Mouse (Mus musculus): ENCODE data around the gene Map1b. TPM values are rescaled to one million over a fixed set of nuclear protein-coding genes. Genes with fewer than 3 reads are reported as not detected.

The Map1b gene
- 1 to 10 TPM in 2 of 26 experiments, under 1 TPM in 23, not detected in 1; 0.08 to 2.2 (median 0.42) TPM for total RNA-seq (2018; cell fraction: chromatin; rRNA removed)
- under 1 TPM; 0.03 to 0.15 (median 0.06) TPM for total RNA-seq (2018; cell fraction: cytosol; rRNA removed)
- total RNA-seq (2018; cell fraction: nucleus; rRNA removed), result under 1 TPM in 25 of 26 experiments, not detected in 1; 0.11 to 0.50 (median 0.31) TPM
- polyA plus RNA-seq (2018), result 0.04 to 0.09 TPM in 2 of 3 replicates, not detected in the other

DNA sequence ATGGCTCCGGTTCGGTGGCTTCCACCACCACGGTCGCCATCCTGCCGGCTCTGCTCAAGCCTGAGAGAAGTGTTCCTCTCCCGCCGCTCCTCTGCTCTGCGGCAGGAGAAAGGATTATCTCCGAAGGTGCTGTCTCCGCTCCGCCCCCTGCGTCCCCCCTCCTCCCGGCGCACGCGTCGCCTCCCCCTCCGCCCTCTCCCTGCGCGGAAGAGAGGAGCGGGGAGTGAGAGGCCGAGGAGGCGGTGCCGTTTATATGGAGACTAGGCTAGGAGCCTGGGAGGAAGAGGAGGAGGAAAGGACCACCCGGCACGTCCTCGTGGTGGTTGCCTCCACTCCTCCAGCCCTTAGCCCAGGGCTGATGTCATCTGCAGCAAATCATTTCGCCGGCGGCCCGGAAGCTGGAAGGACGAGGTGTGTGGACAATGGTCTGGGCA lies at the start of gene Map1b:
Gene Map1b (minus strand): TSS at position 93 of the 434 bp plus-strand sequence.
- Histone ChIP-seq H3K79me2 (ENCODE audit: inconsistent target) (no peaks in the 10 kb centered on the region), H3K36me3 (ENCODE audit: inconsistent target) (no peaks in the 10 kb centered on the region), H3K4me3 (ENCODE audit: inconsistent target) (no peak within 1 kb of the TSS), H3K27ac (no peak within 1 kb of the TSS)
- WGBS (ENCODE audit: missing documents), result 2% methylated on average over 25 of the region's 32 CpGs

DNA sequence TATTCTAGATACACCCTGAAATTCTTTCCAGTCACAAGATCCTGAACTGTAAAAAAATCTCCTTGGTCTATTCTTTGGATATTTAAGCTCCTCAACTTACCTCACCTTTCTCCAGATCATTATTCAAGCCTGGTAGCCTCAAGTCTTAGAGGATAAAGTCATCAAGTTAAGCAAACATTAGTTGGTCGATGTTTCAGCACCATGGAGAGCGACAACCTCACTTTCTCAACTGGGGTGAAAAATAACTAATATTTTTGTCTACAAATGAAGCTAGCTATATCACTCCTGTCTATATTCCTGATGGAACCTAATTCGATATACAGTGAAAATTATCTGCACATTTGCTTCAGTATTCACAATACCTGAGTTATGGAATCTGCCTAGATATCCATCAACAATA lies 48.0 kb upstream of the Map1b start:
- Histone ChIP-seq H3K36me3 (ENCODE audit: inconsistent target) (no peaks in the 10 kb centered on the region), H3K4me3 (ENCODE audit: inconsistent target) (no peak overlapping the region), H3K27ac (no peak overlapping the region), H3K79me2 (ENCODE audit: inconsistent target) (no peaks in the 10 kb centered on the region)
- 34% methylated on average over 3 of the region's 3 CpGs for WGBS (ENCODE audit: missing documents)

DNA sequence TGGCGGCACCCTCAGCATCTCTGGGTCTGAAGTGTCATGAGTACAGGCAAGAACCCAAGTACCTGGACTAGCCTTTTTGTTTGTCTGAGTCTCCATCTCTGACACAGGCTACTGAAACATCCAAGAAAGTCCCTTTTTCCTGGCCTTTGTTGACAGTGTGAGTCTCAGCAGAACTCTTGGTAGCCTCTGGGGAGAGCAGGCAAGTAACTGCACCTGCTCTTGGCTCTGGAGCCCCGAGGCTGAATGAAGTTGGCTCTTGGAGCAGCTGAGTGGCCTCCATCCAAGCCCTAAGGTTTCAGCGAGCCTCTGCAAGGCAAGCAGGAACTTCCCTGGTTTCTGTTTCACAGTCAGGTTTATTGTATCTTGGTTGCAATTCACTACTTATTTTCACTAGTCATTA lies 46.7 kb upstream of the Map1b start:
- Histone ChIP-seq H3K4me3 (ENCODE audit: inconsistent target) (no peak overlapping the region), H3K36me3 (ENCODE audit: inconsistent target) (no peaks in the 10 kb centered on the region), H3K79me2 (ENCODE audit: inconsistent target) (no peaks in the 10 kb centered on the region), H3K27ac (no peak overlapping the region)
- 65% methylated on average over 3 of the region's 3 CpGs for WGBS (ENCODE audit: missing documents)

DNA sequence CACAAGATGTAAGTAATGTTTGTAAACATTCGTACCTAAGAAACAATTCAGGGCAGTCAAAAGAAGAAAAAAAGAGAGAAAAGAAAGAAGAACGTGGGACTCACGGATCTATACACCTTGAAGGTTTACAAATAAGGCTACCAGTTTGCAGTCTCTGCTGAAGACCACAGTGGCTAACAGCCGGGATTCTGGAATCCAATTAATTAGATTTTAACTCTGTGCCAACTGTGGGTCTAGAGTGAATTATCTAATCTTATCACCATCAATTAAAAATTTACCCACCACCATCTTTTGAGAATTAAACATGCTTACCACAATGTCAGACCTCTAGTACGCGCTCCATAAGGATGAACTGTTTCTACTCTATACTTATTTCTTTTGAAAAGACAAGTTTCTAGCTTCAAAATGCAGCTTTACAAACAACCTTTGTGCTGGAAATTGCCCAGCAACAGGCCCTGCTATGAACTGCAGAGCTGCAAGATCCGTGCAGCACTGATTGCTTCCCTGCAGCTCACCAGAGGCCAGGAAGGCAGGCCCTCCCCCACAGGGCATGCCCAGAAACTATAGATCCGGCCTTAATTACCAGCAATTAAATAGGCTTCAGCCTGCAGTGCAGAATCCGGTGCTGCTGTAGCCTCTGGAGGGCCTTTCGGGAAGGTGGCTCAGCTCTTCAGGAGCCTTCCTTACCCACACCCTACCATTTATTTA lies 45.7 kb upstream of the Map1b start:
- 53% methylated on average over 10 of the region's 10 CpGs for WGBS (ENCODE audit: missing documents)

DNA sequence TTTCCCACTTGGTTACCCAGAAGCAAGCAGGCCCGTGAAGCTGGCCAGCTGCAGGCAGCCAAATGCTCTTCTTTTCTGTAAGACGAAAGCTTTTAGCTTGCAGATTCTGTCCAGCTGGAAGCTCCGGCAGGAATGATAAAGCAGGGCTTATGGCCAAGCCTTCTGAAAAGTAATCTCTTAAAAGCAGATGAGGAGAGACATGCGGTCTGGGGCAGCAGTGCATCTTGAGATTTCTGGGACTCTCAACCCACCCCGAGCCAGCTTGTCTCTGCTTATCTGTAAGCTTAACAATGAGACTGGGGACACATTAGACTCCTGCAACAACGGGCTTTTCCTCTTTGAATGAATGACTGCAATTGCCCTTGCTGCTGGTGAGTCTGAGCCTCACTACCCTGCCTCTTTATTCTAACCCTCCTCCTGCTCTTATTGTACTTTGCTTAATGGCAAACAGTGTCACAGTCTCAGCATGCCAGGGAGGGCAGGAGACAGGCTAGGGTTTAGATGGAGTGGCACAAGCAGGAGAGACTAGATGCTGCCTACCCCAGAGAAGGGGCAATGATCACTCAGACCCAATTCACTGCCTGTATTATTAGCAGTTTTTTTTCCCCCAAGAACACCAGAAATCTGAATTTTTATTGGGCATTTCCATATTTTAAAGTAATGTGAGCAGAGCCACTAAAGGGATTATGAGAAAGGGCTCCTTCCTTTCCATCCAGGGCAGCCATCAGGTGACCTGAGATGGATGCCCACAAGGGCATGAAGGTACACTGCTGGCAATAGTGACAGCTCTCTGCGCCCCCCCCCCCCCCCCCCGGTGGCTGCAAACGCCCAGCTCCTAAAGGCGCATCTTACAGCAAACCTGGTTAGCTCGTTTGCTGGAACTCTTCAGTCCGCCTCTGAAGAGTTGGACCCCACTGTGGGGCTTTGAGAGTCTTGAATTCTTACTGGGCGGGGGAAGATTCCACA lies 44.6 kb upstream of the Map1b start:
- H3K36me3 ChIP-seq (ENCODE audit: inconsistent target), result no peaks in the 10 kb centered on the region
- no peaks in the 10 kb centered on the region for H3K79me2 ChIP-seq (ENCODE audit: inconsistent target)
- WGBS (ENCODE audit: missing documents), result 67% methylated on average over 11 of the region's 13 CpGs
- no peak overlapping the region for H3K4me3 ChIP-seq (ENCODE audit: inconsistent target)
- no peak overlapping the region for H3K27ac ChIP-seq

More for the DNA sequence above, 45.7 kb upstream of the Map1b start:
- Histone ChIP-seq H3K4me3 (ENCODE audit: inconsistent target) (no peak overlapping the region), H3K36me3 (ENCODE audit: inconsistent target) (no peaks in the 10 kb centered on the region), H3K27ac (no peak overlapping the region), H3K79me2 (ENCODE audit: inconsistent target) (no peaks in the 10 kb centered on the region)

DNA sequence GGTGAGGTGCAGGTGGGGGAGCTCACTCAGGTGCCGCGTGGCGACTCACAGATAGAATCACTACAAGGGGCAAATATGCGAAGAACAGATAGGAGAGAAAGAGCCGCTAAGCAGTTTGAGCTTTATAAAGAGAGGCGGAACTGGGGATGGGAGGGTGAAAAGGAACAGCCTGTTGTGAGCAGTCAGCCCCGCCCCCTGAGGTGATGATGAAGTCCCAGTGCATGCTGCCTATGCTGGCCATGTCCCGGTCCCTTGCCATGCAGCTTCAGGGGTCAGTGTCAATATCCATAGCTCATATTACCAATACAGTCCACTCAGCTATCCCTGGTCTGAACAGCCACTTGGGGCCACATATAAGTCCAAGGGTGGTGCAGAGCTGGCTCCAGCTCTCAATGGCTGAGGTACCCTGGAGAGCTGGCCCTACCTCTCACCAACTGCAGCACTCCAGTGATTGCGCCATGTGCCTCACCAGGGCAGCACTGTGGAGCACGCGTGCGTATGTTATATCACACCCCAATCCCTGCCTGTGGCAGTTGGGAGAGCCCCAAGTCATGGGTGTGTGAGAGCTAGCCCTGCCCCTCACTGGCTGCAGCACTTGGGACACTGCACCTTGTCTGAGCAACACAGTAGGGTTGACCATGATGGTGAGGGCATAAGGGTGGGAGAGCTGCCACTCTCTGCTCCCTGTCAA lies 42.0 kb upstream of the Map1b start:
- Histone ChIP-seq H3K36me3 (ENCODE audit: inconsistent target) (no peaks in the 10 kb centered on the region), H3K27ac (no peak overlapping the region), H3K79me2 (ENCODE audit: inconsistent target) (no peaks in the 10 kb centered on the region), H3K4me3 (ENCODE audit: inconsistent target) (no peak overlapping the region)
- WGBS (ENCODE audit: missing documents), result 73% methylated on average over 9 of the region's 12 CpGs

GRCm38 (mm10) chr13:99557813-99558212 lies 41.5 kb upstream of the Map1b start:
- Histone ChIP-seq H3K27ac (no peak overlapping the region), H3K36me3 (ENCODE audit: inconsistent target) (no peaks in the 10 kb centered on the region), H3K4me3 (ENCODE audit: inconsistent target) (no peak overlapping the region), H3K79me2 (ENCODE audit: inconsistent target) (no peaks in the 10 kb centered on the region)
- 72% methylated on average over 15 of the region's 15 CpGs for WGBS (ENCODE audit: missing documents)

GRCm38 (mm10) chr13:99557331-99557730 lies 41.0 kb upstream of the Map1b start:
- no peaks in the 10 kb centered on the region for H3K79me2 ChIP-seq (ENCODE audit: inconsistent target)
- WGBS (ENCODE audit: missing documents), result 94% methylated on average over 5 of the region's 5 CpGs
- no peak overlapping the region for H3K27ac ChIP-seq
- H3K36me3 ChIP-seq (ENCODE audit: inconsistent target), result no peaks in the 10 kb centered on the region
- H3K4me3 ChIP-seq (ENCODE audit: inconsistent target), result no peak overlapping the region

DNA sequence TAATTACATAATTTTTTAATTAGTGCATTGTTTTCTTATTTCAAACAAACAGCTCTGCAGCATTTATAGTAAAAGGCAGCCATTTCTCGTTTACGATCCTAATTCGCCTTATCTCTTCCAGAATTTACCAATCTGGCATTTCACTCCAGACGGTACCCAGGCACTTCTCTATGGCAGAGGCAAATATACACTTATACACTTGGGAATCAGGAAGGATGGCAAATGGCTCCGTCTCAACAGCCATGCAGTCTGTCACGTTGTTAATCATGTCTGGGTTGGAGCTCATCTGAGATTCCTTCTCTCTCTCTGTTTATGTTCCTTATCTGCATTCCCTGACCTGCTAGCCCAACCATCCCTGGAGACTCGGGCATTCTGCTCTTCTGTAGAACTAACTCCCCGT lies 38.6 kb upstream of the Map1b start:
- Histone ChIP-seq H3K79me2 (ENCODE audit: inconsistent target) (no peaks in the 10 kb centered on the region), H3K27ac (no peak overlapping the region), H3K36me3 (ENCODE audit: inconsistent target) (no peaks in the 10 kb centered on the region), H3K4me3 (ENCODE audit: inconsistent target) (no peak overlapping the region)
- 72% methylated on average over 8 of the region's 8 CpGs for WGBS (ENCODE audit: missing documents)

DNA sequence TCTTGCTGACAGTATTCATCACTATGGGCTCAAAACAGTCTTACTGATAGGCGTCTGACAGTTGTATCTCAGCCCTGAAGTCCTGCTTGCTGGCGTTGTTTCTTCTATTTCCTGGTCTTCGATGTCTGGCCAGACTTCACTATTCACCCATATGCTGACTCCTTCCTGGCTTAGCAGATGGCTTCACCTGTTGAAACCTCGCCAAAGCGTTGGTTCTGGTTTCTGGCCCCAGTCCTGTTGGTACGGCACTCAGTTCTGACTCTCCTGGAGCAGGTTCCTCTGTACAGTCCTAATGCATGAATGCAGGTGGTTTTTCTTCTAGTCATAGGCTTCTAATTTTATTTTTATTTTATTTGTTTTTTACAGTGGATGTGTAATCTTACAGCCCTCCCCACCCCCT lies 38.1 kb upstream of the Map1b start:
- Histone ChIP-seq H3K4me3 (ENCODE audit: inconsistent target) (no peak overlapping the region), H3K36me3 (ENCODE audit: inconsistent target) (no peaks in the 10 kb centered on the region), H3K27ac (no peak overlapping the region), H3K79me2 (ENCODE audit: inconsistent target) (no peaks in the 10 kb centered on the region)
- WGBS (ENCODE audit: missing documents), result 84% methylated on average over 6 of the region's 6 CpGs

DNA sequence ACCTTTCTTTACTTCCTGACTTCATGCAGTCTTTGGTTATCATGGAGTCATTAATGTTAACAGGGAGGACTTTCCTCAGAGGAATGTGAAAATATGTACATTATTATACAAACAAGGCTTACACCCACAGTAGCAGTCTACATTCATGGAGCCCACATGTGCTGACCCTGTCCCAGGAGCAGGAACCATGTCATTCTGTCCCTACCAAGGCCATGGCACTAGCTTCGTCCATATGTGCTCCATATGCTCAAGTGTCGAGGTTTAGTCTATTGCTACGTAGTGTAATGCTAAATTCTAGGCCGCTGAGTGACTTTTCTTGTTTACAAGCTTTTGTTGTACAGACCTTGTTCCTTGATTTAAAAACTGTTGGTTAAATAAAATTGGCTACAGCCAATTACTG lies 36.0 kb upstream of the Map1b start:
- H3K79me2 ChIP-seq (ENCODE audit: inconsistent target), result no peaks in the 10 kb centered on the region
- no peak overlapping the region for H3K4me3 ChIP-seq (ENCODE audit: inconsistent target)
- no peaks in the 10 kb centered on the region for H3K36me3 ChIP-seq (ENCODE audit: inconsistent target)
- no peak overlapping the region for H3K27ac ChIP-seq
- WGBS (ENCODE audit: missing documents), result 90% methylated on average over 4 of the region's 4 CpGs

DNA sequence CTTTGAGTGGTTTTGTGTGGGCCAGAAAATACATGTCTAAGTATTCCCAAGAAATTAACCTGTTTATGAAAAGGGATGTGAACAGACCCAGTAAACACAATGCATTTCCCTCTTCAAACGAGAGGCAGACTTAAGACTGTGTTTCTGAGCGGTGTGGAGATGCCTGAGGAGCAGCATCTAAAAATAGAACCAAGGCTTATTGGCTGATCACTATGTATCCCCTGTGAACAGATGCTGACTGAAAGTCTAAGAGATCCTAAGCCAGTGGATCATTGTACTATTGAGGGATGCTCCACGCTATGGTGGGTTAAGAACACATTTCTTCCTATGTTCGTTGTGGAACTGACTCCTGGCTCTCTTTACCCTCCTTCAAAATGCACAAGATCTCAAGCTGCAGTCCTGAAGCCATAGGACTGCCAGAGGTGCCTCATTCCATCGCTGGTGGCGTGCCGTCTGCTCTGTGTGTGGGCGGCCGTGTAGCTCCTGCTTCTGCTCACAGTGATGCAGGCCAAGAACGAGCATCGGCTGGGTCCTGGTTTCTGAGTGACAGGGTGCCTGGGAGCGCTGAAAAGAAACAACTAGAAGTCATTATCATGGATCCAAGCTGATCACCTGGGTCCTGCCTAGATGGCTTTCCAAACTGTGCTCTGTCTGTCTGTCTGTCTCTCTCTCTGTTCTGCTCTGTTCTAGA lies 34.5 kb upstream of the Map1b start:
- H3K4me3 ChIP-seq (ENCODE audit: inconsistent target), result no peak overlapping the region
- H3K27ac ChIP-seq, result no peak overlapping the region
- 87% methylated on average over 12 of the region's 12 CpGs for WGBS (ENCODE audit: missing documents)
- H3K79me2 ChIP-seq (ENCODE audit: inconsistent target), result no peaks in the 10 kb centered on the region
- no peaks in the 10 kb centered on the region for H3K36me3 ChIP-seq (ENCODE audit: inconsistent target)

GRCm38 (mm10) chr13:99550060-99550459 lies 33.7 kb upstream of the Map1b start:
- H3K79me2 ChIP-seq (ENCODE audit: inconsistent target), result no peaks in the 10 kb centered on the region
- H3K27ac ChIP-seq, result no peak overlapping the region
- no peaks in the 10 kb centered on the region for H3K36me3 ChIP-seq (ENCODE audit: inconsistent target)
- H3K4me3 ChIP-seq (ENCODE audit: inconsistent target), result no peak overlapping the region
- 89% methylated on average over 4 of the region's 4 CpGs for WGBS (ENCODE audit: missing documents)

DNA sequence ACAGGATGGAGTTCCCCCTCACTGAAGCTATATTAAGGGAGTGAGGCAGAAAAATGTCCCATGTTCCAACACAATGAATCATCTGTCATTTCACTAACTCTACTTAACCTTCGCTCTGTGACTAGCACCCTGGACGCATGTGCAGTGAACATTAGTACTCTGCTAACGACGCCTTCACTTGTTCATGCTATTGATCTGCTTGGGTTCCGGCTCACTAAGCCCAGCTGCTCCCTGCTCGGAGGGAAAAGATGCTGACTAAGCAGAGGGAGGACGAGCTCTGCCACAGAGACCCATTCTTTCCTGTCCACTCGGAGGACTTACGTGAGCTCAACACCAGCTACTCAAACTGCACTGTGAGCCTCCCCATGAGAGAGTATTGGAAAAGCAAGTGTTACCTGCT lies 33.2 kb upstream of the Map1b start:
- Histone ChIP-seq H3K27ac (no peak overlapping the region), H3K36me3 (ENCODE audit: inconsistent target) (no peaks in the 10 kb centered on the region), H3K4me3 (ENCODE audit: inconsistent target) (no peak overlapping the region), H3K79me2 (ENCODE audit: inconsistent target) (no peaks in the 10 kb centered on the region)
- 60% methylated on average over 9 of the region's 9 CpGs for whole genome bisulfite sequencing (ENCODE audit: missing documents)
